Mouse (Mus musculus) CH12.LX (cell line): ENCODE data around the gene Chst8. TPM values are rescaled to one million over a fixed set of nuclear protein-coding genes. Genes with fewer than 3 reads are reported as not detected.

ENCODE experiments used
- DNase-seq: peaks from one replicate; pipeline ENCODE4 v3.0.0-alpha.2; 2013; ENCODE audit errors: extremely low read depth
- H3K27ac ChIP-seq: 2 replicates; pipeline ENCODE4 v1.5.1; 2012; ENCODE audit warnings: low read depth, mild to moderate bottlenecking, control low read depth, moderate library complexity; ENCODE audit not compliant: insufficient read depth
- H3K27me3 ChIP-seq: replicated peaks from 2 replicates; pipeline ENCODE3; 2012; ENCODE audit warnings: inconsistent platforms
- H3K36me3 ChIP-seq, 2 experiments: replicated peaks in 1 of 2; 2 replicates each; pipeline versions ENCODE3 to v1.6.1; 2012; ENCODE audit warnings: inconsistent platforms in 1 of 2, low read length in 1 of 2, mild to moderate bottlenecking in 1 of 2, mixed read lengths in 1 of 2, moderate library complexity in 1 of 2; ENCODE audit not compliant: control insufficient read depth in 1 of 2, insufficient read depth in 1 of 2
- H3K4me1 ChIP-seq, 2 experiments: 2 replicates each; pipeline ENCODE4 v1.6.1; 2012; ENCODE audit warnings: inconsistent platforms in 1 of 2, moderate library complexity in 1 of 2; ENCODE audit not compliant: insufficient read depth in 2 of 2, control insufficient read depth in 1 of 2
- H3K4me2 ChIP-seq: 2 replicates; pipeline ENCODE4 v1.6.1; 2012; ENCODE audit warnings: low read depth, mild to moderate bottlenecking, control low read depth; ENCODE audit not compliant: poor library complexity, insufficient read depth, severe bottlenecking
- H3K4me3 ChIP-seq, 3 experiments: fragments of 150-350 bp in 1 of 3; sonication (generic) in 1 of 3; replicated peaks in 1 of 3; 2 replicates each; pipeline versions ENCODE3 to v1.5.1; 2011 to 2012; ENCODE audit warnings: low read depth in 2 of 3, low read length in 2 of 3, mild to moderate bottlenecking in 2 of 3, moderate library complexity in 2 of 3, control low read depth in 1 of 3, improper control_type of control experiment in 1 of 3, inconsistent platforms in 1 of 3, mixed read lengths in 1 of 3; ENCODE audit not compliant: poor library complexity in 1 of 3
- H3K79me2 ChIP-seq: replicated peaks from 2 replicates; pipeline ENCODE4 v1.6.1; 2012; ENCODE audit warnings: mild to moderate bottlenecking, moderate library complexity; ENCODE audit not compliant: control insufficient read depth, poor library complexity, insufficient read depth, severe bottlenecking; ENCODE audit errors: extremely low read depth
- H3K9ac ChIP-seq: 2 replicates; pipeline ENCODE4 v1.6.1; 2012; ENCODE audit warnings: low read depth, mild to moderate bottlenecking, control low read depth, moderate library complexity; ENCODE audit not compliant: insufficient read depth
- H3K9me3 ChIP-seq: replicated peaks from 2 replicates; pipeline ENCODE3; 2012; ENCODE audit warnings: low read length, inconsistent platforms, mixed read lengths
- BHLHE40 ChIP-seq: IDR thresholded peaks from 2 replicates; pipeline ENCODE4 v1.6.1; 2011; ENCODE audit warnings: mild to moderate bottlenecking, low read depth, low read length, improper control_type of control experiment
- CHD1 ChIP-seq: IDR thresholded peaks from 2 replicates; pipeline ENCODE4 v1.6.1; 2012; ENCODE audit warnings: low read depth, low read length, improper control_type of control experiment, inconsistent platforms
- CTCF ChIP-seq, 2 experiments: IDR thresholded peaks in 1 of 2; conservative IDR thresholded peaks in 1 of 2; 2 replicates each; pipeline ENCODE4 v1.5.1; 2011 to 2012; ENCODE audit warnings: low read depth in 2 of 2, low read length in 2 of 2, improper control_type of control experiment in 1 of 2, inconsistent platforms in 1 of 2, mild to moderate bottlenecking in 1 of 2, moderate library complexity in 1 of 2
- EP300 ChIP-seq: IDR thresholded peaks from 2 replicates; pipeline ENCODE4 v1.6.1; 2011; ENCODE audit warnings: low read length, improper control_type of control experiment
- KAT2A ChIP-seq: IDR thresholded peaks from 2 replicates; pipeline ENCODE4 v1.6.1; 2012; ENCODE audit warnings: low read length, improper control_type of control experiment, inconsistent platforms; ENCODE audit not compliant: insufficient replicate concordance
- MAFK ChIP-seq: IDR thresholded peaks from 2 replicates; pipeline ENCODE4 v1.6.1; 2011; ENCODE audit warnings: low read length, improper control_type of control experiment; ENCODE audit not compliant: insufficient replicate concordance
- NRF1 ChIP-seq: IDR thresholded peaks from 2 replicates; pipeline ENCODE4 v1.6.1; 2014; ENCODE audit warnings: low read depth, mild to moderate bottlenecking, inconsistent platforms, low read length, improper control_type of control experiment, moderate library complexity
- POLR2A ChIP-seq: IDR thresholded peaks from 2 replicates; pipeline ENCODE4 v1.6.1; 2011; ENCODE audit warnings: low read depth, mild to moderate bottlenecking, improper control_type of control experiment, low read length
- RAD21 ChIP-seq: IDR thresholded peaks from 2 replicates; pipeline ENCODE4 v1.6.1; 2011; ENCODE audit warnings: low read depth, mild to moderate bottlenecking, low read length, improper control_type of control experiment, moderate library complexity
- SMC3 ChIP-seq: IDR thresholded peaks from 2 replicates; pipeline ENCODE4 v1.6.1; 2011; ENCODE audit warnings: low read depth, low read length, improper control_type of control experiment
- ZC3H11A ChIP-seq: IDR thresholded peaks from 2 replicates; pipeline ENCODE4 v1.6.1; 2012; ENCODE audit warnings: low read depth, mild to moderate bottlenecking, inconsistent platforms, low read length, improper control_type of control experiment
- ZKSCAN1 ChIP-seq: IDR thresholded peaks from 2 replicates; pipeline ENCODE4 v1.6.1; 2012; ENCODE audit warnings: low read depth, inconsistent platforms, low read length, improper control_type of control experiment, borderline replicate concordance
- ZMIZ1 ChIP-seq: IDR thresholded peaks from 2 replicates; pipeline ENCODE4 v1.6.1; 2012; ENCODE audit warnings: low read depth, mild to moderate bottlenecking, inconsistent platforms, low read length, improper control_type of control experiment
- ZNF384 ChIP-seq: IDR thresholded peaks from 2 replicates; pipeline ENCODE4 v1.6.1; 2012; ENCODE audit warnings: low read depth, low read length, improper control_type of control experiment, inconsistent platforms
- dilution Hi-C: fragments of 300-500 bp; cut with MboI; formaldehyde crosslinking; loops from 2 replicates; pipeline ENCODE4 v1.14.3; 2020; ENCODE audit warnings: low sequenced_read_pairs; ENCODE audit not compliant: extremely low pct_unique_long_range_greater_than_20kb, extremely low pct_ligation_motif_present
- in situ Hi-C: fragments of 300-500 bp; cut with MboI; formaldehyde crosslinking; loops from 3 replicates; pipeline ENCODE4 v1.14.3; 2019; ENCODE audit warnings: low sequenced_read_pairs, low pct_ligation_motif_present, low pct_unique_long_range_greater_than_20kb, mixed read lengths
- polyA plus RNA-seq: library from polyadenylated mRNA; unstranded; fragments of >175 nt; gene quantifications from 2 replicates; pipeline ENCODE4 v1.2.1, GENCODE M21; 2012; ENCODE audit warnings: low read depth; ENCODE audit not compliant: insufficient read length
- total RNA-seq, 2 experiments: library from RNA; depleted of rRNA; stranded (reverse); fragments of 300-350 nt in 1 of 2; fragments of >200 nt in 1 of 2; gene quantifications; 2 replicates each; pipeline ENCODE4 v1.2.3; 2012 to 2014

Gene Chst8
- total and polyA plus RNA-seq, 3 experiments, result 0.13 to 0.27 (median 0.16) TPM

GRCm38 (mm10) chr7:34853393-34853792 is 40.9 kb upstream of the Chst8 start:
- no peaks in the 10 kb centered on the region for H3K79me2 ChIP-seq
- no peak overlapping the region for H3K4me3 ChIP-seq
- no peak overlapping the region for H3K4me2 ChIP-seq
- H3K36me3 ChIP-seq, result no peaks in the 10 kb centered on the region
- H3K9ac ChIP-seq, result no peak overlapping the region
- H3K27ac ChIP-seq, result no peak overlapping the region
- peaks cover 13% of the 10 kb centered on the region for H3K9me3 ChIP-seq
- TF ChIP-seq MAFK, result no peak
- no peak for TF ChIP-seq POLR2A
- TF ChIP-seq ZKSCAN1, result peak; percentile 82
- TF ChIP-seq ZC3H11A, result no peak
- dilution Hi-C loops (no loop called here), in situ Hi-C loops (no loop called here)
- H3K4me1 ChIP-seq, result no peaks in the 10 kb centered on the region
- no peak for DNase-seq
- H3K27me3 ChIP-seq, result peaks cover 1% of the 10 kb centered on the region

GRCm38 (mm10) chr7:34849660-34850059 is 37.1 kb upstream of the Chst8 start:
- in situ Hi-C loops, result no loop called here
- TF ChIP-seq CHD1 (no peak), ZMIZ1 (no peak), BHLHE40 (no peak), KAT2A (no peak), NRF1 (no peak), CTCF (conservative IDR thresholded peaks at IDR 0.05 in 1 of 2, IDR thresholded peaks at IDR 0.05 in 1 of 2; ENCODE audit: low read depth in 2 of 2, low read length in 2 of 2) (peak in 1 of 2 experiments; percentile 49; a peak in 2 of 4 replicates), SMC3 (peak; percentile 38), RAD21 (peak; percentile 22), ZNF384 (no peak)
- H3K27ac ChIP-seq, result no peak overlapping the region
- no peaks in the 10 kb centered on the region for H3K36me3 ChIP-seq
- no peaks in the 10 kb centered on the region for H3K4me1 ChIP-seq
- no peak overlapping the region for H3K4me2 ChIP-seq
- no peak overlapping the region for H3K9ac ChIP-seq
- DNase-seq, result peak; percentile 11
- no peaks in the 10 kb centered on the region for H3K79me2 ChIP-seq
- H3K4me3 ChIP-seq, result no peak overlapping the region
- H3K27me3 ChIP-seq, result no peaks in the 10 kb centered on the region
- dilution Hi-C loops, result no loop called here
- peaks cover 13% of the 10 kb centered on the region for H3K9me3 ChIP-seq

GRCm38 (mm10) chr7:34848811-34849210 is 36.3 kb upstream of the Chst8 start:
- H3K27me3 ChIP-seq, result no peaks in the 10 kb centered on the region
- in situ Hi-C loops, result no loop called here
- no peak for DNase-seq

More at GRCm38 (mm10) chr7:34848811-34849210, 36.3 kb upstream of the Chst8 start:
- Histone ChIP-seq H3K4me2 (no peak overlapping the region), H3K4me3 (no peak overlapping the region), H3K9me3 (peaks cover 13% of the 10 kb centered on the region), H3K79me2 (no peaks in the 10 kb centered on the region), H3K4me1 (no peaks in the 10 kb centered on the region), H3K9ac (no peak overlapping the region), H3K27ac (no peak overlapping the region), H3K36me3 (no peaks in the 10 kb centered on the region)
- TF ChIP-seq CTCF (conservative IDR thresholded peaks at IDR 0.05 in 1 of 2, IDR thresholded peaks at IDR 0.05 in 1 of 2; ENCODE audit: low read depth in 2 of 2, low read length in 2 of 2) (peak in 1 of 2 experiments; percentile 25; a peak in 2 of 4 replicates), EP300 (no peak)
- dilution Hi-C loops, result no loop called here
